Mouse (Mus musculus) lung, embryonic 16.5 days (tissue): ENCODE results near the gene Utp14b. TPM values are rescaled to one million over a fixed set of nuclear protein-coding genes. Genes with fewer than 3 reads are reported as not detected.

ENCODE experiments used
- ATAC-seq: fragments of 200-750 bp; cut with Nextera tagmentation; 2 replicates; pipeline ENCODE4 v1.8.0; 2017; ENCODE audit warnings: low read depth, mild to moderate bottlenecking, moderate library complexity
- H3K27ac ChIP-seq: fragments of 300-500 bp; sonication (generic); 2 replicates; pipeline ENCODE4 v1.5.1; 2014; ENCODE audit warnings: mild to moderate bottlenecking, control low read depth, low read length
- H3K27me3 ChIP-seq: fragments of 300-500 bp; sonication (generic); 2 replicates; pipeline ENCODE4 v1.6.1; 2014; ENCODE audit warnings: low read depth, low read length, mixed read lengths; ENCODE audit not compliant: control insufficient read depth, insufficient read depth
- H3K36me3 ChIP-seq: fragments of 300-500 bp; sonication (generic); 2 replicates; pipeline ENCODE4 v1.6.1; 2014; ENCODE audit warnings: low read length; ENCODE audit not compliant: control insufficient read depth, insufficient read depth
- H3K4me1 ChIP-seq: fragments of 300-500 bp; sonication (generic); replicated peaks from 2 replicates; pipeline ENCODE4 v1.6.1; 2014; ENCODE audit warnings: low read length, mixed read lengths; ENCODE audit not compliant: control insufficient read depth, insufficient read depth
- H3K4me2 ChIP-seq: fragments of 300-500 bp; sonication (generic); 2 replicates; pipeline ENCODE4 v1.6.1; 2014; ENCODE audit warnings: low read depth, low read length, control low read depth
- H3K4me3 ChIP-seq: fragments of 300-500 bp; sonication (generic); 2 replicates; pipeline ENCODE4 v1.5.1; 2014; ENCODE audit warnings: mild to moderate bottlenecking, low read length, control low read depth
- H3K9ac ChIP-seq: fragments of 300-500 bp; sonication (generic); 2 replicates; pipeline ENCODE4 v1.6.1; 2014; ENCODE audit warnings: low read length, control low read depth
- H3K9me3 ChIP-seq: fragments of 300-500 bp; sonication (generic); 2 replicates; pipeline ENCODE4 v1.6.1; 2016; ENCODE audit warnings: low read length; ENCODE audit not compliant: control insufficient read depth
- WGBS: fragments of 180-500 bp; shearing (Covaris S2); extraction: QIAGEN DNeasy Blood & Tissue Kit; methylation state at CpG from one replicate; pipeline ENCODE4 v1.1.7; 2014; 5-methylcytosine and 5-hydroxymethylcytosine counted together
- polyA plus RNA-seq: library from polyadenylated mRNA; unstranded; fragments of >200 nt; fragmentation: Nextera tagmentation; extraction: Ambion mirVana; gene quantifications from 2 replicates; pipeline ENCODE4 v1.2.1, GENCODE M21; 2015

The Utp14b gene
- polyA plus RNA-seq, 1 experiment from 2014 or later, result 3.1 TPM

DNA sequence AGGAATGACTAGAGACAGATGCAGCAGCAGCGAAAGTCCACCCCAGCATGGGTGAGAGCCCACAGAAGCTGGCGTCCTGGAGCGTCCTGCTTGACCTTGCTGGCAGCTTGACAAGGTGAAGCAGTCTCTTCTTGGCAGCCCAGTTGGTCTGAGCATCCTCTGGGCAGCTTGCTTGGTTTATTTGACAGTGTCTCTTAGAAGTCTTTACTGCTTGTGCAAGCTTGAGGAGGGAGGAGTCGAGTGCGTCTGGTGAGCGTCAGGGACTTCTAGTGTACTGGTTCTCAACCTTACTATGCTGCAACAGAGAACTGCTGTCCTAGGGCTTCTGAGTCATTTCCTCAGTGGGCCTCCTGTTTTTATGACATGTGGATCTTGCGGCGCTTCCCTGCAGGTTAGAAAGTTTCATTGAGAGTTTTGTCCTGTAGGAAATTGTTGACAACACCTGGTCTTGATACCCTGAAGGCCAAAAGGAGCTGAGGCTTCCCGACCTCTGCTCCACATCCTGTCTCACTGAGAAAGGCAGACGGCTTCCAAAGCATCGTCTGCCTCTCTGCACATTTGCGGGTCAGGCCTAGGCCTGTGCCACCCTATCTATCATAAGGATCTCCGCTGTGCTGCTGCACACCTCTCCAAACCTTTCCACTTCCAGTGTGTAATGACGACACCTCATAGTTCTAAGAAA lies 44.6 kb downstream of the Utp14b start:
- Histone ChIP-seq H3K27ac (no peak overlapping the region), H3K4me1 (no peaks in the 10 kb centered on the region), H3K4me2 (no peak overlapping the region), H3K27me3 (no peaks in the 10 kb centered on the region), H3K4me3 (no peak overlapping the region), H3K9me3 (no peaks in the 10 kb centered on the region), H3K9ac (no peak overlapping the region), H3K36me3 (peaks cover 25% of the 10 kb centered on the region)
- no peak for ATAC-seq
- WGBS, result 74% methylated on average over 14 of the region's 14 CpGs

DNA sequence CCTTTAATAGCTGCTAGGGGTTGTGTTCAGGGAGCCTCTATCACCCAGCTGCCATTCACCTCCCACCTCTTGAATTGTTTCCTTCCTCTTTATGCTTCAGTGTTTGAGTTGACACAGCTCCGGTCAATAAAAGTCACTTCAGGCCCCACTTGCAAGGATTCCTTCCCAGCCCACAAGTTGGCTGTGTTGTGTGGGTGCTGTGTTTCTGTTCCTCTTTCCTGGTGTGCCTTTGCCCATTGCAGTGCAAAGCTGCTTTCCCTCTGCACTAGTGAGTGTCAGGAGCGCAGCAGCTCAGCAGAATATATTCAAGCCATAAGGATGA lies 45.1 kb downstream of the Utp14b start:
- Histone ChIP-seq H3K9me3 (no peaks in the 10 kb centered on the region), H3K36me3 (peaks cover 25% of the 10 kb centered on the region), H3K9ac (no peak overlapping the region), H3K27me3 (no peaks in the 10 kb centered on the region), H3K4me1 (no peaks in the 10 kb centered on the region), H3K27ac (no peak overlapping the region), H3K4me3 (no peak overlapping the region), H3K4me2 (no peak overlapping the region)
- 75% methylated on average over 2 of the region's 2 CpGs for WGBS
- ATAC-seq, result no peak

DNA sequence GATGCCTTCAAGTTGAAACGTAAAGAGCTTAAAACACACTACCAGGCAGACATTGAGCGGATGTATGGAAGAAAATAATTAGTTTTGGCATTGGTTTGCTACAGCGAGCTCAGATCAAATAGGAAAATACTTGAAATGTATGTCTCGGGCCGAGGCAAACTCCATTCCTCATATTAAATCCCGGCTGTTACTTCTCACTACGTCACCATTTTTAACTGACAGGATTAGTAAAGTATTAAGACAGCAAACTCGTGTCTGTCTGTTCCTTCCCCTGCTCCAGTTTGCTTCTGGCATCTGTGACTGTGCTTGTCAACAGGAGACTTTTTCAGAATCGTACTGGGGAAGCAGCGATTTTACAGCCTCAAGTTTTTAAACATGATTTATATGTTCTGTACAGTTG lies 48.5 kb downstream of the Utp14b start:
- WGBS, result 66% methylated on average over 10 of the region's 10 CpGs
- Histone ChIP-seq H3K27me3 (no peaks in the 10 kb centered on the region), H3K36me3 (peaks cover 13% of the 10 kb centered on the region), H3K4me2 (no peak overlapping the region), H3K4me1 (no peaks in the 10 kb centered on the region), H3K9ac (no peak overlapping the region), H3K4me3 (no peak overlapping the region), H3K9me3 (no peaks in the 10 kb centered on the region), H3K27ac (no peak overlapping the region)
- peak; percentile 53; the same call in 1 of the 2 replicates for ATAC-seq

DNA sequence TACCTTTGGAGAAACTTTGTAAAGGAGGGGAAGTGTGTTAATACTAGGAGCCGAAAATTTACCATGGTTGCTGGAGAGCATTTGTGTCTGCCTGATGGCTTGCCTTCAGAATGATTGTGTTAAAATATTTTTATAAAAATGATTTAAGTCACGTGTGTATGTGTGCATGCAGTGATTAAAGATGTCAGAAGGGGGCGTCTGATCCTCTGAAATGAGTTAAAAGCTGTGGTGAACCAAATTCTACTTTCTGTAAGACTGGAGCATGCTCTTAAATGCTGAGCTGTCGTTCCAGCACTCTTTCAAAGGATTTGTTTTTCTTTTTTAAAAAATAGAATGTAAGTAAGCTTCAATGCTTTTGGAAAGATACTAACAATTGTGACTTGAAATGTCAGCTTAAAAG lies 49.4 kb downstream of the Utp14b start:
- Histone ChIP-seq H3K9me3 (no peaks in the 10 kb centered on the region), H3K4me3 (no peak overlapping the region), H3K4me1 (no peaks in the 10 kb centered on the region), H3K27ac (no peak overlapping the region), H3K36me3 (peaks cover 7% of the 10 kb centered on the region), H3K4me2 (no peak overlapping the region), H3K9ac (no peak overlapping the region), H3K27me3 (no peaks in the 10 kb centered on the region)
- ATAC-seq, result no peak
- WGBS, result 56% methylated on average over 4 of the region's 4 CpGs

DNA sequence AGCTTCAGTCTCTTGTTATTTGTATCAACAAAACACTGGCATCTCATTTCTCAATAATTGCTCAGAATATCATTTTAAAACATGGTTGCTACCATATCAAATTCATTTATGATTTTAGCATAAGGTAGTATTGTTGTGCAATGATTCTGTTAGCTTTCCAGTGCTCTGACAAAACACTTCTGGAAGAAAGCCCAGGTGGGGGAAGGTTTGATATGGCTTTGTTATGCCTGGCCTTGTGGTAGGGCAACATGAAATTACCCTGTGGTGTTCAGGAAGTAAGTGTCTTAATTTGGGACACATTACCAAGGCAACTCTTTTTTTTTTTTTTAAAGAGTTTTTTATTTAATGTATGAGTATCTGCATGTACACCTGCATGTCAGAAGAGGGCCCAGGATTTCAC lies 52.2 kb downstream of the Utp14b start:
- Histone ChIP-seq H3K4me3 (no peak overlapping the region), H3K9ac (no peak overlapping the region), H3K27me3 (no peaks in the 10 kb centered on the region), H3K27ac (no peak overlapping the region), H3K4me1 (no peaks in the 10 kb centered on the region), H3K9me3 (no peaks in the 10 kb centered on the region), H3K4me2 (no peak overlapping the region), H3K36me3 (no peaks in the 10 kb centered on the region)
- no peak for ATAC-seq

DNA sequence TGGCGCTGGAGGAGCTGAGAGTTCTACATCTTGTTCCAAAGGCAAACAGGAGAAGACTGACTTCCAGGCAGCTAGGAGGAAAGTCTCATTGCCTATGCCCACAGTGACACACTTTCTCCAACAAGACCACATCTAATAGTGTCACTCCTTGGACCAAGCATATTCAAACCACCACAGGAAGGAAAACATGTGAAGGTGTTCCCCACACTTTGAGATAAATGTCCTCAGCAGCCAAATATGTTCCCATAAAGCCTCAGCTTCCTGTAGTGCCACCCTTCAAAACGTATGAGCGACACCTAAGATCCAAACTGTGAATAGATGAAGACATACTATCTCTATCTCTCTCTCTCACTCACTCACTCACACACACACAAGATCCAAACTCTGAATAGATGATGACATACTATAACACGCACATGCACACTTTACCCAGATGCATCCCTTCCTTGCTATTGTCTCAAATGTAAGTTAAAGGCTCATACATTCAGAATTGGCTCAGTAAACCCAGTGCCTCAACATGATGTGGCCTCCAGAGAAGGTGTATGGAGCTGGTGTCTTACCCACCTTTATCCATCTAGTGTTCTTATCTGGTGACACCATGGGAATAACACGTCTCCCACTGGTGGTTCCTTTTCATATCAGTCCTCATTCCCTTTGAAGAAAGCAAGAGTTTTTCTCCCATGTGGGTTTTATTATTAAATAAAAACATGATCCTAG lies 52.9 kb downstream of the Utp14b start:
- Histone ChIP-seq H3K9me3 (no peaks in the 10 kb centered on the region), H3K27me3 (no peaks in the 10 kb centered on the region), H3K4me2 (no peak overlapping the region), H3K4me3 (no peak overlapping the region), H3K4me1 (no peaks in the 10 kb centered on the region), H3K9ac (no peak overlapping the region), H3K36me3 (no peaks in the 10 kb centered on the region), H3K27ac (no peak overlapping the region)
- ATAC-seq, result no peak
- WGBS, result 78% methylated on average over 5 of the region's 5 CpGs

Other genes starting within 250 kb of the Utp14b start
- 111 and 117 TPM in 2 replicates for gene Farsb, start 169.1 kb upstream of the Utp14b start, polyA plus RNA-seq
- gene Mogat1, start 147.0 kb upstream of the Utp14b start, polyA plus RNA-seq, result 0.62 TPM in 1 of 2 replicates, not detected in the other
- gene BC035947, start 145.9 kb upstream of the Utp14b start, polyA plus RNA-seq, result 0.05 and 0.11 TPM in 2 replicates
- gene Acsl3, start 213 bp upstream of the Utp14b start, polyA plus RNA-seq, result 38.5 and 40.7 TPM in 2 replicates
- 15.8 and 18.0 TPM in 2 replicates for gene Kcne4, start 158.7 kb downstream of the Utp14b start, polyA plus RNA-seq